Mouse (Mus musculus): ENCODE results near the gene Extl2. TPM values are rescaled to one million over a fixed set of nuclear protein-coding genes. Genes with fewer than 3 reads are reported as not detected.

Extl2 gene
- polyA plus RNA-seq, 1 experiment from 2014 or later = 18.8 TPM

DNA sequence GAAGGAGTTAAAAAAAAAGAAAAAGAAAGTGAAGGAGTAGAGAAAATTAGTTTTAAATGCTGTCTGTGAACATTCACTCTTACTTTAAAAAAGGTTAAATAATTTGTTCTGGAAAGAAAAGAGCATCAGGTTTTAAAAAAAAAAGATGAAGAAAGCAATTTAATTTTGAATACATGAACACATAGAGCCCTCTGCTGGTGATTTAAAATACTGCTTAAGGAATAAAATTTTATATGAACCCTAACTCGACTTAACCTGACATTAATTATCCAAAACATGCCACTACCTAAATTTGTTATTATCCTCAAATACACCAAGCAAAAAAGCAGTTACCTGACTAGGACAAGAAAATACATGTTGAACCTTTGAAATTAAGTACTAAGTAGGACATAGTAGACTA is 28.3 kb upstream of the Extl2 start:
- H3K27ac ChIP-seq (replicated peaks) = no peak overlapping the region
- H3K27me3 ChIP-seq (replicated peaks) = no peaks in the 10 kb centered on the region
- no peak for ATAC-seq (ENCODE audit: extremely low read depth, insufficient number of reproducible peaks, low FRiP score, low TSS enrichment)
- H3K4me3 ChIP-seq = no peak overlapping the region
- no peak overlapping the region for H3K4me2 ChIP-seq
- no peaks in the 10 kb centered on the region for H3K9me3 ChIP-seq
- peaks cover 9% of the 10 kb centered on the region for H3K4me1 ChIP-seq
- H3K36me3 ChIP-seq = peaks cover 73% of the 10 kb centered on the region
- no peak overlapping the region for H3K9ac ChIP-seq
- 33% methylated on average over 1 of the region's 1 CpGs for WGBS

DNA sequence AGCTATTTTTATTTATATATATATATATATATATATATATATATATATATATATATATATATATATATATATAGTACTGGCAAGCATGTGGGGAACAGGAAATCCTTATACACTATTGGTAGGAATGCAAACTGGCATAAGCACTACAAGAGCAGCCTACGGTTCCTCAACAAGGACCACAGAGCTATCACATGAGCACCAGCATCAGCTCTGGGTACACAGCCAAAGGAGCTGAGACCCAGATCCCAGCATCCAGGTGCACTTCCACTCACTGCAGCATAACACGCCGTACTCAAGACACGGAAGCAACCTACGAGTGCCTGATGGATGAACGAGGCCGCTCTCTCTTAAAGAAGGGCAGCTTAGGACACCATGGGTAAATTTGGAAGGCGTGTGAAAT is 24.0 kb upstream of the Extl2 start:
- H3K36me3 ChIP-seq = peaks cover 74% of the 10 kb centered on the region
- no peak overlapping the region for H3K9ac ChIP-seq
- no peak overlapping the region for H3K27ac ChIP-seq (replicated peaks)
- no peak for ATAC-seq (ENCODE audit: extremely low read depth, insufficient number of reproducible peaks, low FRiP score, low TSS enrichment)
- no peaks in the 10 kb centered on the region for H3K9me3 ChIP-seq
- peaks cover 6% of the 10 kb centered on the region; the same call in 1 of the 2 replicates for H3K4me1 ChIP-seq
- 91% methylated on average over 8 of the region's 8 CpGs for WGBS
- H3K27me3 ChIP-seq (replicated peaks) = no peaks in the 10 kb centered on the region
- no peak overlapping the region for H3K4me3 ChIP-seq
- no peak overlapping the region for H3K4me2 ChIP-seq

DNA sequence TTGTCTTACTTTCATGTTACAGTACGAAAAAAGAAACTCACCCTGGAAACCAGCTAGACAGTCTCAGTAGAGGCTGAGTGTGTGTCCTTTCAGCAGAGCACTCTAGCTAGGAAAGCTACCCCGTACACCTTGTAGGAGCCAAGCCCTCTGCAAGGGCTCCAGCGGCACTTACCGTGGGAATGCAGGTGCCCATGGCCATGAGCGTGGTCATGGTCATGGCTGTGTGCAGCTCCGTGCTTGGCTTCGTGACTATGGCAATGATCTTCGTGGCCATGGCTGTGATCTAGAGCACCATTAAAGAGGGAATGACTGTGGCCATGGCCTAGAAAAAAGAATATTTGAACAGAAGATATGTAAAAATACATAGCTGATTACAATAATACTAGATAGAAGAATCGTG is 22.6 kb upstream of the Extl2 start:
- ATAC-seq (ENCODE audit: extremely low read depth, insufficient number of reproducible peaks, low FRiP score, low TSS enrichment) = no peak
- no peak overlapping the region for H3K4me2 ChIP-seq

DNA sequence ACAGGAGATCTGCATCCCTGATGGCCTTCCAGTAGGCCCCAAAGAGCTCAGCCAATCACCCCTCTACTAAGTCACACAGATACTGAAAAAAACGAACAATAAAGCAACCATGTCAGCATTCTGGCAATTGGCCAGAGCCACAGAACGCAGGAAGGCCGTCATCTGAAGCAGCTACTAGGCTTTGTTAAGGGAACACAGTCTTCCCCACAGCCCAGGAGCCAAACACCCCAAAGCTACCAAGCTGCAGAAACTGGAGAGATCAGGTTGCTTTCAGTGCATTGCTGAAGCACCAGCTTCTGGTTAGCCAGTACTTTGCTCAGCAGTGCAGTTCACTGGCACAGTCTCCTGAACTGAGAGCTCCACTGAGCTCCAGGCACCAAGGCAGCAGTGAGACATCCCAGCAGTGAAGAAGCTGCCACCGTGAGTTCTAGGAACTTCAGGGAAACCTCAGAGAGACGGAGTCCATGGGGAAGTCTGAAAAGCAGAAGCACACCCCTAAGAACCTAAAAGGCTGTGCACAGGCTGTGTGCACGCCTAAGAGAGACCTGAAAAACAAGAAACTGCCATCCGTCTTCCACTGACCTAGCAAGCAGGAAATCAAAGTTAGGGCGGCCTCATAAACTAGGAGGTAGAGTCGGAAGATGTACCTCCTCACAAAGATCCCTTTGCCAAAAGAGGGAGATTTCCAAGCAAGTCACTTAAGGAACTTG is 21.9 kb upstream of the Extl2 start:
- Histone ChIP-seq H3K9ac (peak overlapping the region; percentile 33; the same call in 1 of the 2 replicates), H3K9me3 (no peaks in the 10 kb centered on the region), H3K4me1 (peaks cover 6% of the 10 kb centered on the region; the same call in 1 of the 2 replicates), H3K4me3 (no peak overlapping the region), H3K4me2 (no peak overlapping the region), H3K27ac (replicated peaks) (0 out of 2 replicates have a peak overlapping the region, but pooled peaks have one; percentile 15), H3K27me3 (replicated peaks) (no peaks in the 10 kb centered on the region), H3K36me3 (peaks cover 87% of the 10 kb centered on the region)
- no peak for ATAC-seq (ENCODE audit: extremely low read depth, insufficient number of reproducible peaks, low FRiP score, low TSS enrichment)
- WGBS = 69% methylated on average over 9 of the region's 9 CpGs

More for the DNA sequence above, 22.6 kb upstream of the Extl2 start:
- WGBS = 94% methylated on average over 9 of the region's 9 CpGs
- Histone ChIP-seq H3K27me3 (replicated peaks) (no peaks in the 10 kb centered on the region), H3K4me1 (peaks cover 6% of the 10 kb centered on the region; the same call in 1 of the 2 replicates), H3K9ac (no peak overlapping the region), H3K4me3 (no peak overlapping the region), H3K27ac (replicated peaks) (no peak overlapping the region), H3K9me3 (no peaks in the 10 kb centered on the region), H3K36me3 (peaks cover 82% of the 10 kb centered on the region)

DNA sequence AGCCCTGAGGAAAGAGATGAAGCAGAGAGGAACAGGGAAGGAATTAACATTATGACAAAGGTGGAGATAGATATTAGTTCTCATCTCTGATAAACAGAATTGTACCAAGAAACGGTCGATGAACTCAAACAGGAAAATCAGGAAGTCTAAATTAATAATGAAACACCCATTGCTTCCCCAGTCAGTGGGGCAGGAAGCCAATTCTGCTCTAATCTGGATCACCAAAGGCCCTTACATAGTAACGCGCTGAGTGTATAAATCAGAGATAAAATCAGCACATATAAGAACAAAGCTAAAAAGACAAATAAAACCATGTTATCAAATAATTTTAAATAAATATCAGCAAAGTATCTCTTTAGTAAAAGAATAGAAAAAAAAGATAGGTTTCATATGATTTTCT is 15.2 kb upstream of the Extl2 start:
- Histone ChIP-seq H3K4me1 (peaks cover 11% of the 10 kb centered on the region), H3K36me3 (peaks cover 37% of the 10 kb centered on the region), H3K27me3 (replicated peaks) (no peaks in the 10 kb centered on the region), H3K9ac (no peak overlapping the region), H3K4me3 (no peak overlapping the region), H3K27ac (replicated peaks) (no peak overlapping the region), H3K4me2 (no peak overlapping the region), H3K9me3 (no peaks in the 10 kb centered on the region)
- 67% methylated on average over 4 of the region's 4 CpGs for WGBS
- no peak for ATAC-seq (ENCODE audit: extremely low read depth, insufficient number of reproducible peaks, low FRiP score, low TSS enrichment)

DNA sequence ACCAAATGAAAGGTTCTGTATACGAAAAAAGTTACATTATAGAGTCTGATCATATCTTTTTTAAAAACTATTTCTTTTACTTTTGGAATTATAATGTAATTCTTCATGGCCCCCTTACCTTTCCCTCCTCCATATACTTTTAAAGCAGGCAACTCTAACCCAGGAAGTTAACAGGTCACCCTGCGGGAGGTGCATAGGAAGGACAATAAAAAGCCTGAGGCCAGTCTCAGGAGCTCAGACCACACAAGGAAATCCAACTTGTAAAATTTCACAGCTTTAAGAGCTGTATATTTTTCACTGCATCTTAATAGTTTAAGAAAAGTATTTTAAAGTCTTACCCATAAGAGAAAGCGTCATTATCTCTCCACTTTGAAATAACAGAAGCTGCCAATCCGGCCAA is 14.7 kb upstream of the Extl2 start:
- H3K27me3 ChIP-seq (replicated peaks) = no peaks in the 10 kb centered on the region
- no peak overlapping the region for H3K9ac ChIP-seq
- H3K4me3 ChIP-seq = no peak overlapping the region
- H3K27ac ChIP-seq (replicated peaks) = no peak overlapping the region
- 68% methylated on average over 4 of the region's 4 CpGs for WGBS
- no peak overlapping the region for H3K4me2 ChIP-seq
- peaks cover 11% of the 10 kb centered on the region for H3K4me1 ChIP-seq
- H3K9me3 ChIP-seq = no peaks in the 10 kb centered on the region
- H3K36me3 ChIP-seq = peaks cover 37% of the 10 kb centered on the region
- no peak for ATAC-seq (ENCODE audit: extremely low read depth, insufficient number of reproducible peaks, low FRiP score, low TSS enrichment)

DNA sequence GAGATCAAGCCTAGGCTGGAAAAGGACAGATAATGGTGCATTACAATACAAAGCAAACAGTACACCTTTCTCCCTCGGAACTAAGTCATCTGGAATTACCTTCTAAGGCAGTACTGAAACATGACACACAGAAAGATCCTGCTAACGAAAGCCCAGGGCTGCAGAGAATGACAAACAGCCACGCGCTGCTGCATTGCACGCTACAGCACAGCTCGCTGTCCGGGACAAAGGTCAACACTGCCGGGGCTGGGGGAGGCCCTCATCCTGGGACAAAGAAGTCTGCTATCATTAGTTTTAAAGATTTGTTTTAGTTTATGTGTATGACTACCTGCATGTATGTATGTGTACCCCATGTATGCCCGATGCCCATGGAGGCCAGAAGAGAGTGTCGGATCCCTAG is 14.2 kb upstream of the Extl2 start:
- Histone ChIP-seq H3K4me1 (peaks cover 11% of the 10 kb centered on the region), H3K4me3 (no peak overlapping the region), H3K27me3 (replicated peaks) (no peaks in the 10 kb centered on the region), H3K9me3 (0 out of 2 replicates have a peak, but pooled peaks cover 3% of the 10 kb centered on the region), H3K9ac (no peak overlapping the region), H3K36me3 (peaks cover 39% of the 10 kb centered on the region), H3K27ac (replicated peaks) (no peak overlapping the region), H3K4me2 (no peak overlapping the region)
- 81% methylated on average over 10 of the region's 10 CpGs for WGBS
- ATAC-seq (ENCODE audit: extremely low read depth, insufficient number of reproducible peaks, low FRiP score, low TSS enrichment) = no peak

DNA sequence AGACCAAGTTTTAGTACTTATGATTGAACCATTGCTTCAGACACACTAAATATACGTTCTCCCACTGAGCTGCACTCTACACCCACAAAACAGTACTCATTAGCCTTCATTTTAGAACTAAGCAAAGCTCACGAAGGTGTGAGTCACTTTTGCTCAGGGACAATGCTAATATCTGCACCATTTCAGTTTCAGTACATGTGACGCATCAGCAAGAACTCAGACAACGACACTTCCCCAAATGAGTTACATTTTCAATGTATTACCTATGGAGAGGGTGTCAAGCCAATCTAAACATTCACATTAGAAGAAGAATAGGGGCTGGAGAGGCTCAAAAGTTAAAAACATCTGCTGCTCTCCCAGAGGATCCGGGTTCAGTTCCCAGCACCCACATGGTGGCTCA is 10.3 kb upstream of the Extl2 start:
- no peak overlapping the region for H3K9ac ChIP-seq
- WGBS = 88% methylated on average over 5 of the region's 5 CpGs
- ATAC-seq (ENCODE audit: extremely low read depth, insufficient number of reproducible peaks, low FRiP score, low TSS enrichment) = no peak
- H3K27ac ChIP-seq (replicated peaks) = no peak overlapping the region
- H3K27me3 ChIP-seq (replicated peaks) = no peaks in the 10 kb centered on the region
- H3K4me2 ChIP-seq = no peak overlapping the region
- no peak overlapping the region for H3K4me3 ChIP-seq
- H3K9me3 ChIP-seq = peaks cover 6% of the 10 kb centered on the region; the same call in 1 of the 2 replicates
- H3K4me1 ChIP-seq = peaks cover 9% of the 10 kb centered on the region
- peaks cover 44% of the 10 kb centered on the region for H3K36me3 ChIP-seq

DNA sequence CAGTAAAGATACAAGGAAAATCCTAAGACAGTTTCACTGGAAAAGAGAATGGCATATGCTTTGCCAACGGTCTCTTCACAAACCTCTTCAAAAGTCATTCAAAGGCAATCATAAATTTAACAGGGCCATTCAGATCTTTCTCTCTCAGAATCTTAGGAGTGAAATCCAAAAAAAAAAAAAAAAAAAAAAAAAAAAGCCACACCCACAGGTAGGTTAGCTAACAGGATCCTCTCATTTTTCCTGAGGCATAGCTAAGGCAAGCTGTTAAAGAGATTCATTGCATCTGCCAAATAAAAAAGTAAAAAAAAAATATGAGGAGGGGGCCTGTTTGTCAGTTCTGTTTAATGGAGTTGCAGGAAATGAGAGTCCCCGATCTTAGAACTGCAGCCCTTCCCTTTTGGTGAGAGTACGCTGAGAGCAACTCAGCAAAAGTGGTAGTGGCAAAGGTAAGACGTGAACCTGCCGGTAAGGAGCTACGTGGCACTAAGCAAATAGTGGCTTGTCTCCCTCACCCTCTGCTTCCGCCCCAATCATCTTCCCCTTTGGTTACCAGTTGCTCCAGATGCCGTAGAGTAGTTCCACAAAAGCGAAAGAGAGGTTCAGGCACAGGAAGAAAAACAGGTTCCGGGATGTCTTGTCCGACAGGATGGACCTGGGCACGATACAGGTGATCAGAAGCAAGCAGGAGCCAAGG is 831 bp upstream of the Extl2 start:
- no peaks in the 10 kb centered on the region for H3K27me3 ChIP-seq (replicated peaks)
- peak overlapping the region; percentile 86 for H3K4me3 ChIP-seq
- 7% methylated on average over 12 of the region's 12 CpGs for WGBS
- ATAC-seq (ENCODE audit: extremely low read depth, insufficient number of reproducible peaks, low FRiP score, low TSS enrichment) = no peak
- H3K9ac ChIP-seq = peak overlapping the region; percentile 93
- H3K4me2 ChIP-seq = peak overlapping the region; percentile 98
- H3K27ac ChIP-seq (replicated peaks) = peak overlapping the region; percentile 88
- H3K9me3 ChIP-seq = no peaks in the 10 kb centered on the region
- H3K36me3 ChIP-seq = peaks cover 36% of the 10 kb centered on the region
- peaks cover 29% of the 10 kb centered on the region for H3K4me1 ChIP-seq

DNA sequence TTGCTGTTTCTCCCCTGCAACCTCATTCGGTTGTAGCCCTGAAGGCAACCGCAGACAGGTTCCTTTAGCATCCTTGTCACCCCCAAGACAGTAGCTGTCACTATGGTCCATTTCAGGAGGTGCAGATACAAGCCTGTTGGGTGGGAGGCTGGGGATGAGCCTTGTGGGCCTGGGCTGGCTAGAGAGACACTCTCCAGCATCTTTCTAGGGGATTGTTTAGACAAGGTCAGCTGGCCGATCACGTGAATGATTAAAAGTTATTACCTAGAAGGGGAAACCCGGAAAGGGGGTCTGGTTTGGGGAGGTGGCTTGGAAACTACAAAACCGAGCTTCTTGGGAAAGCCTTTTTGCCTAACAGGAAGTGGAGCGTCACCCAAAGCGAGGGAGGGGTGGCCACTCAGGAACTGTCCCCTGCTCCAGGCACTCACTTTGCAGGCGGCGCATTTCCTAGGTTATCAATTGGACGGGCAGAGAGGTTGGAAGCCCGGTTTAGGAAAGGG is 729 bp downstream of the Extl2 start:
- peak overlapping the region; percentile 98 for H3K4me2 ChIP-seq
- H3K9ac ChIP-seq = peak overlapping the region; percentile 93
- peak; percentile 40; the same call in 1 of the 2 replicates for ATAC-seq (ENCODE audit: extremely low read depth, insufficient number of reproducible peaks, low FRiP score, low TSS enrichment)
- 0% methylated on average over 12 of the region's 12 CpGs for WGBS
- H3K4me1 ChIP-seq = peaks cover 40% of the 10 kb centered on the region
- peaks cover 25% of the 10 kb centered on the region for H3K36me3 ChIP-seq
- H3K9me3 ChIP-seq = no peaks in the 10 kb centered on the region
- H3K27me3 ChIP-seq (replicated peaks) = no peaks in the 10 kb centered on the region
- peak overlapping the region; percentile 88 for H3K27ac ChIP-seq (replicated peaks)
- peak overlapping the region; percentile 86 for H3K4me3 ChIP-seq

DNA sequence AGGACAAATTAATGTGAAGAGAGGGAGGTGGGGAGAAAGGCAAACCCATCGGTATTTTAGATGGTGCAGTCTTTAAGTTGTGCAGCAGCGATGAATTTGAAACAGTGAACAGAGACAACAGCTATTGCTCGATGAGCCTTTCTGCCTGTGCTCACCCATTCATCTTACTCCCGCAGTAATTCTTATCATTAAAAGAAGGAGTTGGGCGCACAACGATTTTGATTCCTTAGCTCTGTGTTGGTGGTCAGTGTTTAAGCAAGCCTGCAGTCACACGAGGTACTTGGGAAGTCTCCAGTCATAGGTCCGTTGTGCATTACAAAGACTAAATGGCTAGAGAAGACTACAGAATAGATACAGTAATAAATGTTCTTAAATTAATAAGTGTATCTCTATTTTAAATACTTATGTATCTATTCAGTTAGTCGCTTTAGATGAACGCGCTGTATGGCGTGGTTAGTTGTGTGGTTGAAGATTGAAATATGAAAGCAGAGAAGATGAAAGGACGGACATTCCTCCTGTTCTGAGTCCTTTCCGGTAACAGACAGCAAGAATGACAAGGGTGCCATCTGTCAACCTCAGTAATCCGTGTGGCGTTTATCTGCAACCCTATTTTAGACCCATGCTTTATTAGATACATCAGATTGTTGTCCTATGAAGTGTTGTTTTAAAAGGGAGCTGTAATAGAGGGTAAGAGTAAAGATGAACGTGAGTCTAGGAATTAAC is 2.5 kb downstream of the Extl2 start:
- peaks cover 10% of the 10 kb centered on the region for H3K36me3 ChIP-seq
- no peak overlapping the region for H3K9ac ChIP-seq
- no peak overlapping the region for H3K27ac ChIP-seq (replicated peaks)
- H3K27me3 ChIP-seq (replicated peaks) = no peaks in the 10 kb centered on the region; the same call in 1 of the 2 replicates
- 81% methylated on average over 17 of the region's 17 CpGs for WGBS
- H3K9me3 ChIP-seq = no peaks in the 10 kb centered on the region
- peak overlapping the region; percentile 98; the same call in 1 of the 2 replicates for H3K4me2 ChIP-seq
- peaks cover 40% of the 10 kb centered on the region for H3K4me1 ChIP-seq
- no peak for ATAC-seq (ENCODE audit: extremely low read depth, insufficient number of reproducible peaks, low FRiP score, low TSS enrichment)
- no peak overlapping the region for H3K4me3 ChIP-seq

Data from heart, embryonic 13.5 days (tissue).